Mouse (Mus musculus): ENCODE results near the gene Kdelr1.

DNA sequence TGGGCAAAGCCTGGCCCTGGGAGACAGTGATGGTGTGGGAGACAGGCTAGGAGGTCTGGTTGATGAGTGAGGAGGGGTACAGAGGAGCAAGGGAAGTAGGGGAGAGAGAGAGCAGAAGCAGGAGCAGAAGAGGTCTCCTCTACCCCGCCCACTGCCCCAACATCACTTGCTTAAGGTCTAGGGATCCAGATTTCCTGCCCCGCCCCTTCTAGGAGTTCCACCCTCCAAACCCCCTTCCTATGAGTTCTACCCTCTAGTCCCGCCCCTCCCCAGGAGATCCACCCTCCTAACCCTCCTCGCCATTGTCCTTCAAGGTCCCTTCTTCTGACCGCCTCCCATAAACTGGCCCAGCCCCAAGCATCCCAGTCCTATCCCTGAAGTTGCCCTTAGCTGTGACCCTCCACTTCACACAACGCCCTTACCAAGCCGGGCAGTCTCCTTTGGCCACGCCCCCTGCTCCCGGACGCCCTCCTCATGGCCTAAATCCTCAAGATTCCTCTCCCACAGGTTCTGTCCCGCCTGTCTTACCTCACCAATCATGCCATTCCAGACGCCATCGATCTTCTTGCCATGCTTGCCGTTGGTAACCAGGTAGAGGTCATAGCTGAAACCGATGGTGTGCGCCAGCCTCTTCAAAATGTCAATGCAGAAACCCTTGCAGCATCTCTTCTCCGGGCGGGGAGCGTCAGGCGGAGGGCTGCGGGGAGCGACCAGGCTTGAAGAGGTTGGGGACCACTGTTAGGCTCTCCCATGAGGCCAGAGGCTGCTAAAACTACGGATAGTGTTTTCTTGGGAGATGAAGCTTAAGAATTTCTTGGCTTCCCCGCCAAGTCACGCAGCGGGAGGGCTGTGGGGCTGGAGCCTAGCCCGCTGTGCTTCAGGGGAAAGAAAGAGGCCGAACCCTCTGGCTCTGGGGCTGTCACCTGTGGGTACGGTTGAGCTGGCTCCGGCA, 15.3 kb upstream of the Kdelr1 start:
- TF ChIP-seq CTCF (IDR thresholded peaks at IDR 0.05; ENCODE audit: low read depth) (no peak), EP300 (IDR thresholded peaks at IDR 0.05; ENCODE audit: low read depth) (no peak)

Data from heart, postnatal 0 days (tissue).